Mouse (Mus musculus) lung, embryonic 16.5 days (tissue): ENCODE results near the gene Gm49396. TPM values are rescaled to one million over a fixed set of nuclear protein-coding genes. Genes with fewer than 3 reads are reported as not detected.
A peak's percentile ranks its signal among the peaks of the same experiment; 100 is the strongest.

Experiments
- ATAC-seq: fragments of 200-750 bp; cut with Nextera tagmentation; 2 replicates; pipeline ENCODE4 v1.8.0; 2017; ENCODE audit warnings: low read depth, mild to moderate bottlenecking, moderate library complexity
- H3K27ac ChIP-seq: fragments of 300-500 bp; sonication (generic); 2 replicates; pipeline ENCODE4 v1.5.1; 2014; ENCODE audit warnings: mild to moderate bottlenecking, control low read depth, low read length
- H3K27me3 ChIP-seq: fragments of 300-500 bp; sonication (generic); 2 replicates; pipeline ENCODE4 v1.6.1; 2014; ENCODE audit warnings: low read depth, low read length, mixed read lengths; ENCODE audit not compliant: control insufficient read depth, insufficient read depth
- H3K36me3 ChIP-seq: fragments of 300-500 bp; sonication (generic); 2 replicates; pipeline ENCODE4 v1.6.1; 2014; ENCODE audit warnings: low read length; ENCODE audit not compliant: control insufficient read depth, insufficient read depth
- H3K4me1 ChIP-seq: fragments of 300-500 bp; sonication (generic); replicated peaks from 2 replicates; pipeline ENCODE4 v1.6.1; 2014; ENCODE audit warnings: low read length, mixed read lengths; ENCODE audit not compliant: control insufficient read depth, insufficient read depth
- H3K4me2 ChIP-seq: fragments of 300-500 bp; sonication (generic); 2 replicates; pipeline ENCODE4 v1.6.1; 2014; ENCODE audit warnings: low read depth, low read length, control low read depth
- H3K4me3 ChIP-seq: fragments of 300-500 bp; sonication (generic); 2 replicates; pipeline ENCODE4 v1.5.1; 2014; ENCODE audit warnings: mild to moderate bottlenecking, low read length, control low read depth
- H3K9ac ChIP-seq: fragments of 300-500 bp; sonication (generic); 2 replicates; pipeline ENCODE4 v1.6.1; 2014; ENCODE audit warnings: low read length, control low read depth
- H3K9me3 ChIP-seq: fragments of 300-500 bp; sonication (generic); 2 replicates; pipeline ENCODE4 v1.6.1; 2016; ENCODE audit warnings: low read length; ENCODE audit not compliant: control insufficient read depth
- WGBS: fragments of 180-500 bp; shearing (Covaris S2); extraction: QIAGEN DNeasy Blood & Tissue Kit; methylation state at CpG from one replicate; pipeline ENCODE4 v1.1.7; 2014; 5-methylcytosine and 5-hydroxymethylcytosine counted together
- polyA plus RNA-seq: library from polyadenylated mRNA; unstranded; fragments of >200 nt; fragmentation: Nextera tagmentation; extraction: Ambion mirVana; gene quantifications from 2 replicates; pipeline ENCODE4 v1.2.1, GENCODE M21; 2015

Gene Gm49396
- 14.3 and 18.2 TPM in 2 replicates for polyA plus RNA-seq

DNA sequence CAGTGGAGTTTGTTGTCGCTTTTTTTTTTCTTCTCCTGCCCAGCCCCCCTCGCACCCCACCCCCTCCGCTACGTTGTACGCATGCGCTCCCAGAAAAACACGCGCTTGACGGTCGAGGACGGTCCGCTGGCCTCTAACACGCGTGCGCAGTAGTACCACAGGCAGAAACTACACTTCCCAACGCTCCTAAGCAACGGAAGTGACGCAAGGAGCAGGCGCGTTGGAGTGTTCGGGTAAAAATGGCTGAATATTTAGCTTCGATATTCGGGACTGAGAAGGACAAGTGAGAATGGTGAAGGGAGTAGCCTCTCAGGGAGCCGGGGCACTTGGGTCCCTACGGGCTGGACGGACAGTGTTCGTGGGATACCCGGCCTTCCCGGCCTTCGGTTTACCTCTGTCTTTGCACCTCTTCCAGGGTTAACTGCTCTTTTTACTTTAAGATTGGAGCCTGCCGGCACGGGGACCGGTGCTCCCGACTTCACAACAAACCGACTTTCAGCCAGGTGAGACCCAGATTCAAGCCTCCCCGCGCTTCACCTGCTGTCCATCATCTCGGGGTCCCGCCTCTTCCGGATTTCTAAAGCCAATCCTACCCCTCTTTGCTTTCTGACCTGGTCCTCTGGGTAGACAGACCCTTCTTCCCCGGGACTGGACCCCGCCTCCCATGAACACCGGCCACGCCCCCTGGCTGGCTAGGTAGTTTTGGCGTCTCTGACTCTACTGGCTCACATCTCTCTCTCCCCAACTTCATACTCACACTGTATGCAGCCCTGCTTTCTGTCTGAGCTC lies at the start of gene Gm49396, which contains the start of the genes U2af1l4 and Psenen:
Gene Gm49396, plus strand, starts transcription at position 228 of the 789 bp plus-strand sequence.
Gene U2af1l4, plus strand, starts transcription at position 185 of the 789 bp plus-strand sequence.
Gene Psenen, minus strand, starts transcription at position 511 of the 789 bp plus-strand sequence.
- H3K4me1 ChIP-seq: peaks cover 13% of the 10 kb centered on the region
- H3K27me3 ChIP-seq: no peaks in the 10 kb centered on the region
- H3K4me3 ChIP-seq: peak within 1 kb of the TSS; percentile 76
- ATAC-seq: peak; percentile 87
- H3K9me3 ChIP-seq: no peaks in the 10 kb centered on the region
- under 1% methylated on average over 45 of the region's 45 CpGs for WGBS
- peak within 1 kb of the TSS; percentile 85 for H3K4me2 ChIP-seq
- peak within 1 kb of the TSS; percentile 80 for H3K9ac ChIP-seq
- peaks cover 13% of the 10 kb centered on the region for H3K36me3 ChIP-seq
- peak within 1 kb of the TSS; percentile 97 for H3K27ac ChIP-seq

DNA sequence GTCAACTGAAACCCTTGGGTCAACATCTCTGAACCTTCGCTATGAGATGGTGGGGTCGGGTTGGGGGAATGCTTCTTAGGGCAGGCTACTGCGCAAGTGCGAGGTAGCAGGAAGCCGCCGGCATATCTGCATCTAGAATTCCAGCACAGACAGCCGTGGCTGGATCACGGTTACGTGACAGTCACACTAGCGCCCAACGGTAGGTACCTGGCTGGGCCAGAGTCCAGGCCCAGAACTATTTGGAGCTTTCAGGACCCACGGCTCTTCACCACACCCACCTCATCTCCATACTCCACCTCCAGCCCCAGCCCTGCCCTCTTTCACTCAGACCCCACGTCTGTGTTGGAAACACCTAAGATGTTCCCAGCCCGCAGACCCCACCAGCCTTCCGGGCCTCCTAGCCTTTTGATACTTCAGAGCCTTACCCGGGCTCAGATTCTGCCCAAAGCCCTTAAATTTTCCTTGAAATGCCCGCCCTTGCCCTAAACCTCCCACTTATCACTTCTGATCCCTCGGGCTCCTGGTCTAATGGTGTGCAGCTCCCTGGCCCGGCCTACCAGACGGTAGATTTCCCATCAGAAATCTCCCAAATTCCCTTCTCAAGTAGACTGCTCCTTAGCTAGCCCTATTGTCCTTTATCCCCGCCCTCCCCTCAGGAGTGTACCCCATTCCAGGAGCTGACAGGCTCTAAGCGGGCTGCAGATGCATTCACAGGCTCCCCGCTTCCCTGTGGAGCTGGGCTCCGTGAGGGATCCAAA lies 48.0 kb upstream of the Gm49396 start:
- WGBS: 55% methylated on average over 24 of the region's 24 CpGs

DNA sequence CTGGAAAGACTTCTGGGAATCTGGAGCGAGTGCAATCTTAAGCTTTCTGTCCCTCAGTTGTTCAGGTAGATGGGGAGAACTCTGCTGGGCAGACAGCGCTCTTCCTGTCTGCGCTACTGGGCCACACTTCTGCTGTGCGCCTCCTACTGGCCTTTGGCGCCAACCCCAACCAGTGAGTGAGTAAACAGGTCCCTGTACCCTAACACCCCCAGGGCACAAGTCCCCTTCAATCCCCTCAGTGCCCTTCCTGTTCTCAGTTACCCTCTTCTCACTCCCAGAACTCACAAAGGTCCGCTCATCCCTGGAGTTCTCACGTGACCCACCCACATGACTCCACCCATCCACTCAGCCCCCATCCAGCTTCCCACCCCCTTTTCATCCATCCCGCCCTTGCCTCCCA lies 44.8 kb upstream of the Gm49396 start:
- H3K9ac ChIP-seq: no peak overlapping the region
- ATAC-seq: no peak
- H3K27me3 ChIP-seq: no peaks in the 10 kb centered on the region
- H3K4me2 ChIP-seq: no peak overlapping the region
- H3K4me3 ChIP-seq: no peak overlapping the region
- no peak overlapping the region for H3K27ac ChIP-seq
- H3K4me1 ChIP-seq: no peaks in the 10 kb centered on the region
- no peaks in the 10 kb centered on the region for H3K36me3 ChIP-seq
- H3K9me3 ChIP-seq: no peaks in the 10 kb centered on the region
- 32% methylated on average over 8 of the region's 8 CpGs for WGBS

More for the DNA sequence above, 48.0 kb upstream of the Gm49396 start:
- 0 out of 2 replicates have a peak, but pooled peaks have one; percentile 12 for ATAC-seq
- Histone ChIP-seq H3K27me3 (no peaks in the 10 kb centered on the region), H3K9ac (no peak overlapping the region), H3K4me1 (no peaks in the 10 kb centered on the region), H3K27ac (no peak overlapping the region), H3K36me3 (no peaks in the 10 kb centered on the region), H3K9me3 (no peaks in the 10 kb centered on the region), H3K4me2 (no peak overlapping the region), H3K4me3 (no peak overlapping the region)

DNA sequence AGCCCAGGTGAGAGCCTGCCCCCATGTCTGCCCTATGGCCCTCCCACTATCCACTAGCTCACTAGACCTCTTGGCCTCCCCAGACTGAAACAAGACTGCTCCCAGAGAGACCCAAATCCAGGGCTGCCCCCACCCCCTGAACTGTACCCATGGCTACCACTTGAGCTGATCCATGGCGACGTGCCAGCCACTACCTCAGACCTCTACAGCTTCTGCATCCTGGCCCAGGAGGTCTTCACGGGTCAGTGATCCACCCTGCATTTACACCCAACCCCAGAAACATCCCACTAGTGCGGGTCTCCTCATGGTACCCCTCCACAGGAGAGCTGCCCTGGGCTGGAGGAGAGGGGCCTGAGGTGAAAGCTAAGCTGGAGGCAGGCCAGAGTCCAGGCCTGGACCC lies 42.7 kb upstream of the Gm49396 start:
- H3K27me3 ChIP-seq: no peaks in the 10 kb centered on the region
- H3K9ac ChIP-seq: no peak overlapping the region
- 60% methylated on average over 4 of the region's 4 CpGs for WGBS
- peaks cover 2% of the 10 kb centered on the region; the same call in 1 of the 2 replicates for H3K36me3 ChIP-seq
- no peaks in the 10 kb centered on the region for H3K4me1 ChIP-seq
- H3K9me3 ChIP-seq: no peaks in the 10 kb centered on the region
- no peak overlapping the region for H3K27ac ChIP-seq
- H3K4me3 ChIP-seq: no peak overlapping the region
- H3K4me2 ChIP-seq: no peak overlapping the region
- ATAC-seq: no peak

DNA sequence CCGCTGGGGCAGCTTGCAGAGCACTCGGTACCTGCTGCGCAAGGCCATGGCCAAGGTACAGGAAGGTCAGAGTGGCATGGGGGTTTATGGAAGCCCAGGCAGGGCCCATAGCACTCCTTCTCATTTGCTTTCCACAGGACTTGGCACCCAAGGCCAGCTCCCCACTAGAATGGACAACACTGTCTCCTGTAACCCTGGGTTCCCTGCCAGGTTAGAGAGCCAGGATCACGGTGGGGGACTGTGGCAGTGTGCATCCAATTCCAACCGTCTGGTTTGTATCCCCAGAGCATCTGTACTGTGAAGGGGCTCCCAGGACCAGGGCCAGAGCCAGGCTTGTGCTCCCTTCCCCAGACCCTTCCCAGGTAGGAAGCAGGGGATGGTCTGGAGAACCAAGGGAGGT lies 42.3 kb upstream of the Gm49396 start:
- Histone ChIP-seq H3K4me1 (no peaks in the 10 kb centered on the region), H3K4me2 (no peak overlapping the region), H3K36me3 (peaks cover 2% of the 10 kb centered on the region; the same call in 1 of the 2 replicates), H3K9me3 (no peaks in the 10 kb centered on the region), H3K27me3 (no peaks in the 10 kb centered on the region), H3K4me3 (no peak overlapping the region), H3K9ac (no peak overlapping the region), H3K27ac (no peak overlapping the region)
- 76% methylated on average over 5 of the region's 5 CpGs for WGBS
- ATAC-seq: no peak

DNA sequence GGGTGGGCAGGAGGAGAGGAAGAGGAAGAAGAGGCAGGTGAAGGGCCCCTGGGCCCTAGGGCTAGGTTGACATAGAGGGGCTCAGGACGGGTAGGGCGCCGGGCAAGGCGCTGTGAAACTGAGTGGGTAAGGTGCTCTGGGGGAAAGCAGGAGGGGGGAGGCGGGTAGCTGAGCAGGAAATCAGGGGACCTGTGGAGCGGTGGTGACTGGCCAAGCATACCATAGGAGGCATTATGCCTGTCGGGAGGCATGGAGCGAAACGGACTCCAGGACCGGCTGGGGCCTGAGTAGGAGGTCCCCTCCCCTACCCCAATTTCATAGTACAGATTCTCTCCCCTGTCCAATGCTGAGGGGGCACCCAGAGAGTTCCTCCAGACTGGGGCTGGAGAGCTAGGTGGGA lies 40.3 kb upstream of the Gm49396 start:
- no peak for ATAC-seq
- WGBS: 84% methylated on average over 10 of the region's 10 CpGs
- H3K27ac ChIP-seq: no peak overlapping the region

DNA sequence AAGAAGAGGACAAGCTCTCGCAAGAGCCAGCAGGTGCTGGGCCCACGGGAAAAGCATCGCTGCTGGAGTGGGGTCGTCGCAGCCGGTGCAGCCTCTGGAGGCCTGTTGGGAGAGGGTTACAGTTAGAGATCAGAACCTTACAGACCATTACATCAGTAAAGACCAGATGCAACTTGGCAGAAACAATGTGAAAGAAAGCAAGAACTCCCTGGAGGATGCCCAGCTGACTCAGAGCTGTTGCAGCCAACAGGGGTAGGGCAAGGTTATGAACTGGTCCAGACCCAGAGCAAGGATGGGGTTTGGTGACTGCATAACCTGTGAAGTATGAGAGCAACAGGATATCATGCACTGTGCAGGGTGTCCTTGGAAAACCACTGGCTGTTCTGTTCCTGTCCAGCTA lies 38.7 kb upstream of the Gm49396 start:
- WGBS: 86% methylated on average over 6 of the region's 6 CpGs
- no peak overlapping the region for H3K4me3 ChIP-seq
- H3K9ac ChIP-seq: no peak overlapping the region
- no peak for ATAC-seq
- H3K4me2 ChIP-seq: no peak overlapping the region
- peaks cover 10% of the 10 kb centered on the region for H3K4me1 ChIP-seq
- H3K27me3 ChIP-seq: no peaks in the 10 kb centered on the region
- no peaks in the 10 kb centered on the region for H3K9me3 ChIP-seq
- H3K36me3 ChIP-seq: peaks cover 21% of the 10 kb centered on the region
- H3K27ac ChIP-seq: no peak overlapping the region

More for the DNA sequence above, 40.3 kb upstream of the Gm49396 start:
- Histone ChIP-seq H3K9ac (no peak overlapping the region), H3K4me3 (no peak overlapping the region), H3K4me1 (peaks cover 10% of the 10 kb centered on the region), H3K4me2 (no peak overlapping the region), H3K36me3 (peaks cover 8% of the 10 kb centered on the region; the same call in 1 of the 2 replicates), H3K9me3 (no peaks in the 10 kb centered on the region), H3K27me3 (no peaks in the 10 kb centered on the region)

DNA sequence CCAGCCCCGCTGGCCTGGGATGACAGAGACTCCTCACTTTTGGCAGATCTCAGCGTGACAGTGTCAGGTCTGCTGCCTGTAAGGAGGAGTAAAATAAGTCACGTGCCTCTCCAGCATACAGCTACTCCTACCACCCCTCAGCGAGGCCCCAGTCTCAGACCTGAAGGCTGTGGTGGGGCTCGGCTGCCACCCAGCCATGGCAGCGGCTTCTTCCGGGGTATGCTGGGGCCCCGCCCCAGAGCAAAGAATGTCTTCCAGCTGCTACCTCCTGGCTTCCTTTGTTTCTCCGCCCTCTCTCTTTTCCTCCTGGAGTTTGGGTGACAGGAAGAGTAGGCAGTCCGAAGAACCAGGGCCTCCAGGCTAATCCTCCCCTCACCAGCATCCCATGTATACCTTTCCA lies 37.2 kb upstream of the Gm49396 start:
- Histone ChIP-seq H3K27ac (peak overlapping the region; percentile 59), H3K36me3 (peaks cover 28% of the 10 kb centered on the region), H3K27me3 (no peaks in the 10 kb centered on the region), H3K4me2 (peak overlapping the region; percentile 32), H3K4me3 (no peak overlapping the region), H3K4me1 (peaks cover 10% of the 10 kb centered on the region), H3K9ac (peak overlapping the region; percentile 34), H3K9me3 (no peaks in the 10 kb centered on the region)
- peak; percentile 58 for ATAC-seq
- 21% methylated on average over 10 of the region's 10 CpGs for WGBS

DNA sequence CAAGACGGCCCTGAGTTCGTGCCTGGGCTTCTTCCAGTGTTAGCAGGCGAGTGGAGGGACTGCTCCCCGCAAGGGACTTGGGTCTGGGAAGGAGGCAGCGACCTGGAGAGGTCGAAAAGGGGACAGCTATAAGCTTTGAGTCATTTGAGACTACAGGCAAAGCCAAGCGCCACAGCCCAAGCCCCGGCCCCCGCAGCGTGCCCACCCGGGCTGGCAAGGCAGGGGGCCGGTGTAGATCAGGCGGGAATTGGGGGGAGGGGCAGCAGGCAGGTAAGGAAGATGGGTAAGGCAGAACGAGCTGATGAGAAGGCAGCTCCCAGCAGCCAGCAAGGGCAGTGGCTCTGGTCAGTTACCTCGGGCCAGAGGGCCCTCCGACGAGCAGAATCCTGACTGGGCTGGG lies 36.7 kb upstream of the Gm49396 start:
- Histone ChIP-seq H3K4me3 (no peak overlapping the region), H3K9ac (peak overlapping the region; percentile 34), H3K9me3 (no peaks in the 10 kb centered on the region), H3K36me3 (peaks cover 29% of the 10 kb centered on the region), H3K4me1 (peaks cover 10% of the 10 kb centered on the region), H3K4me2 (peak overlapping the region; percentile 32), H3K27ac (peak overlapping the region; percentile 59), H3K27me3 (no peaks in the 10 kb centered on the region)
- 32% methylated on average over 17 of the region's 17 CpGs for WGBS
- ATAC-seq: 0 out of 2 replicates have a peak, but pooled peaks have one; percentile 3
